Mouse (Mus musculus) layer of hippocampus, adult 18-20 months (tissue): Measurements from ENCODE around the gene Mindy1. TPM values are rescaled to one million over a fixed set of nuclear protein-coding genes. Genes with fewer than 3 reads are reported as not detected.
"Not testable (repeated sequence)": the region's sequence is repeated elsewhere in the genome, so short reads cannot be mapped to it uniquely, and the experiment has no call there.

Source experiments
- DNase-seq, 2 experiments: peaks; one replicate each; pipeline ENCODE4 v3.0.0; 2022; ENCODE audit warnings: low spot score in 2 of 2
- total RNA-seq, 2 experiments: library from RNA; stranded (reverse); gene quantifications; 2 replicates each; pipeline ENCODE4 v1.2.3; 2021

Gene Mindy1
- total RNA-seq, 2 experiments from 2014 or later: 19.2 to 21.0 TPM

GRCm38 (mm10) chr3:95318548-95318947 lies 37.4 kb downstream of the Mindy1 start:
- peak in 1 of 2 experiments; percentile 28 for DNase-seq

GRCm38 (mm10) chr3:95319110-95319509 lies 38.0 kb downstream of the Mindy1 start:
- DNase-seq: no peak

- DNase-seq: peak in 1 of 2 experiments; percentile 67
These were observed 38.8 kb downstream of the Mindy1 start for GRCm38 (mm10) chr3:95319701-95320625.

GRCm38 (mm10) chr3:95323429-95323828 lies 42.3 kb downstream of the Mindy1 start:
- no peak for DNase-seq

- no peak for DNase-seq
These were observed 43.5 kb downstream of the Mindy1 start for GRCm38 (mm10) chr3:95324454-95325144.

GRCm38 (mm10) chr3:95328803-95329404 lies 47.8 kb downstream of the Mindy1 start:
- no peak for DNase-seq

- DNase-seq: no peak
These were observed 50.4 kb downstream of the Mindy1 start for GRCm38 (mm10) chr3:95331528-95331927.

- DNase-seq: no peak
These were observed 56.2 kb downstream of the Mindy1 start for GRCm38 (mm10) chr3:95337345-95337744.

- no peak for DNase-seq
These were observed 57.1 kb downstream of the Mindy1 start for GRCm38 (mm10) chr3:95338251-95338650.

GRCm38 (mm10) chr3:95343356-95344000 lies 62.3 kb downstream of the Mindy1 start:
- not testable (repeated sequence) for DNase-seq

Other genes with a start within 250 kb of the Mindy1 start
- 100 to 1,000 TPM; 154 to 169 TPM for gene Psmd4, start 238.7 kb upstream of the Mindy1 start, total RNA-seq
- gene Pip5k1a, start 174.4 kb upstream of the Mindy1 start, total RNA-seq: 10 to 100 TPM; 69.1 to 71.7 TPM
- gene Vps72, start 170.3 kb upstream of the Mindy1 start, total RNA-seq: 10 to 100 TPM; 46.7 to 48.2 TPM
- gene Tmod4, start 156.9 kb upstream of the Mindy1 start, total RNA-seq: under 1 TPM; 0.48 to 0.82 TPM
- gene Scnm1, start 147.3 kb upstream of the Mindy1 start, total RNA-seq: 10 to 100 TPM; 43.5 to 48.9 TPM
- 10 to 100 TPM; 16.1 to 16.5 TPM for gene Lysmd1, start 147.3 kb upstream of the Mindy1 start, total RNA-seq
- 1 to 10 TPM; 2.6 to 3.1 TPM for gene Tnfaip8l2, start 139.0 kb upstream of the Mindy1 start, total RNA-seq
- 10 to 100 TPM; 29.4 to 34.2 TPM for gene Sema6c, start 120.9 kb upstream of the Mindy1 start, total RNA-seq
- 10 to 100 TPM; 12.7 to 13.2 TPM for gene Gabpb2, start 63.4 kb upstream of the Mindy1 start, total RNA-seq
- gene Cdc42se1, start 52.6 kb upstream of the Mindy1 start, total RNA-seq: 10 to 100 TPM; 72.7 to 72.9 TPM
- gene Mllt11, start 49.2 kb upstream of the Mindy1 start, total RNA-seq: 100 to 1,000 TPM; 263 to 266 TPM
- under 1 TPM in 1 of 2 experiments, not detected in 1; 0.15 TPM for gene Gm128, start 39.7 kb upstream of the Mindy1 start, total RNA-seq
- gene Bnipl, start 30.2 kb upstream of the Mindy1 start, total RNA-seq: under 1 TPM in 1 of 2 experiments, not detected in 1; 0.37 TPM
- gene Prune1, start 731 bp downstream of the Mindy1 start, total RNA-seq: 10 to 100 TPM; 21.0 to 21.1 TPM
- under 1 TPM; 0.59 to 0.63 TPM for gene Anxa9, start 25.8 kb downstream of the Mindy1 start, total RNA-seq
- 10 to 100 TPM; 54.2 to 54.5 TPM for gene Cers2, start 33.4 kb downstream of the Mindy1 start, total RNA-seq
- 10 to 100 TPM; 31.9 to 38.0 TPM for gene Setdb1, start 75.9 kb downstream of the Mindy1 start, total RNA-seq
- gene 4930558C23Rik, start 121.5 kb downstream of the Mindy1 start, total RNA-seq: not detected
- 10 to 100 TPM; 31.4 to 32.7 TPM for gene Arnt, start 153.0 kb downstream of the Mindy1 start, total RNA-seq
- 1 to 10 TPM; 2.3 to 2.9 TPM for gene Ctsk, start 217.9 kb downstream of the Mindy1 start, total RNA-seq
- gene Ctss, start 245.4 kb downstream of the Mindy1 start, total RNA-seq: 10 to 100 TPM; 72.3 to 90.7 TPM